Mouse (Mus musculus): ENCODE measurements around the gene Tcta. TPM values are rescaled to one million over a fixed set of nuclear protein-coding genes. Genes with fewer than 3 reads are reported as not detected.

Gene Tcta
- total RNA-seq (2023), result 9.9 TPM

GRCm38 (mm10) chr9:108305629-108306520 is at the start of gene Tcta, which contains the start of gene Rhoa:
TSS of gene Tcta (minus strand) at chr9:108306160.
TSS of gene Rhoa (plus strand) at chr9:108306129.

GRCm38 (mm10) chr9:108347540-108348289 is 41.8 kb upstream of the Tcta start, which contains the start of gene Usp4:
TSS of gene Usp4 (plus strand) at chr9:108347853.

GRCm38 (mm10) chr9:108338886-108339781 is 33.2 kb upstream of the Tcta start, which contains the start of gene Gpx1:
TSS of gene Gpx1 (plus strand) at chr9:108338903.

GRCm38 (mm10) chr9:108296453-108297355 is 9.3 kb downstream of the Tcta start, which contains the start of gene Amt:
TSS of gene Amt (plus strand) at chr9:108296853.

GRCm38 (mm10) chr9:108290016-108290750 is 15.8 kb downstream of the Tcta start, which contains the start of gene Nicn1:
TSS of gene Nicn1 (plus strand) at chr9:108290429.

GRCm38 (mm10) chr9:108263690-108264190 is 42.2 kb downstream of the Tcta start, which contains the start of gene Dag1:
TSS of gene Dag1 (minus strand) at chr9:108263958.

Other genes with a start within 250 kb of the Tcta start
- 0.71 TPM for gene Mst1, start 225.7 kb downstream of the Tcta start, total RNA-seq (2023)
- gene Rnf123, start 222.8 kb downstream of the Tcta start, total RNA-seq (2023), result 168 TPM
- gene Apeh, start 211.6 kb downstream of the Tcta start, total RNA-seq (2023), result 110 TPM
- gene Bsn, start 115.8 kb downstream of the Tcta start, total RNA-seq (2023), result 1.1 TPM
- 28.7 TPM for gene Dag1, start 42.2 kb downstream of the Tcta start, total RNA-seq (2023)
- 4.9 TPM for gene Nicn1, start 15.7 kb downstream of the Tcta start, total RNA-seq (2023)
- gene Amt, start 9.3 kb downstream of the Tcta start, total RNA-seq (2023), result 1.7 TPM
- gene Rhoa, start within 50 bp of the Tcta start, total RNA-seq (2023), result 361 TPM
- gene Gpx1, start 32.7 kb upstream of the Tcta start, total RNA-seq (2023), result 247 TPM
- gene Usp4, start 41.7 kb upstream of the Tcta start, total RNA-seq (2023), result 140 TPM
- 6.2 TPM for gene 1700102P08Rik, start 86.6 kb upstream of the Tcta start, total RNA-seq (2023)
- gene Ccdc36, start 122.3 kb upstream of the Tcta start, total RNA-seq (2023), result not detected
- not detected for gene BC048562, start 130.3 kb upstream of the Tcta start, total RNA-seq (2023)
- 25.0 TPM for gene Ccdc71, start 154.4 kb upstream of the Tcta start, total RNA-seq (2023)
- gene Klhdc8b, start 155.4 kb upstream of the Tcta start, total RNA-seq (2023), result 4.3 TPM
- gene Lamb2, start 173.6 kb upstream of the Tcta start, total RNA-seq (2023), result 2.4 TPM
- 305 TPM for gene Usp19, start 184.4 kb upstream of the Tcta start, total RNA-seq (2023)
- 180 TPM for gene Qars, start 201.5 kb upstream of the Tcta start, total RNA-seq (2023)
- 222 TPM for gene Qrich1, start 210.6 kb upstream of the Tcta start, total RNA-seq (2023)